Mouse (Mus musculus): ENCODE results near the gene Prn.

Prn gene

GRCm38 (mm10) chr2:132001696-132002334, 92.1 kb downstream of the Prn start:
- no peak for DNase-seq

GRCm38 (mm10) chr2:132003916-132004315, 94.2 kb downstream of the Prn start:
- no peak for DNase-seq

DNA sequence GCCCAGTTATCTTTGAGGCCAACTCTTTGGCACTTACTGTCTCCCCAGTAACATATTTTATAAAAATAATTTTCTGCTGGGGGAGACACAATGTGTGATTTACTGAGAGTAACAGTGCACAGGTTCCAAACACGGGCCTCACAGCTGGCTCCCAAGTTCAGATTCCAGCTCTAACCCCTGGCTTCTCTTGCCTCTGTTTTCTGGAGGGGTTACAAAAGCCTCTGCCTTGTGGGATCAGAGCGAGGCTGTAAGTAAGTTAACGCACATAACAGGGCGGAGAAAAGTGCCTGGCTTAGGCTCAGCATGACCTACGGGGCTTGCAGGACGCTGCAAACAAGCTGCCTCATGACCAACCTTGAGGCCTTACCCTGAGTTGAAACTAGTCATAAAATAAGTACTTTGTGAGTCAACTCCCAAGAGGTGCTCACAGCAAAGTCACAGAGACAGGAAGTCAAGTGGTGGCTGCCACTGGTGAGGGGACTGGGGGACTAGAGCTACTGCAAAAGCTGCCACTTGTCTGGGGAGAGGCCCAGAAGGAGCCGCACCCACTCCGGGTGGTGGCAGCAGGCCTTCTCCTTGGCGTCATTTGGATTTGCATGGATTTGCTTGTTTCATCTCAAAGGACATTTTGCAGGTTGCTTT, 94.9 kb downstream of the Prn start:
- DNase-seq, result no peak

- no peak for DNase-seq
Observed at GRCm38 (mm10) chr2:132005445-132005844, 95.7 kb downstream of the Prn start.

Measured in right cerebral cortex, postnatal 4 days (tissue).